Mouse (Mus musculus) limb, embryonic 14.5 days (tissue): ENCODE results near the gene Dock3. TPM values are rescaled to one million over a fixed set of nuclear protein-coding genes. Genes with fewer than 3 reads are reported as not detected.

Experiments
- ATAC-seq: fragments of 200-750 bp; cut with Nextera tagmentation; 2 replicates; pipeline ENCODE4 v1.8.0; 2017; ENCODE audit warnings: low read depth, moderate number of reproducible peaks, moderate TSS enrichment; ENCODE audit not compliant: low FRiP score
- DNase-seq: peaks from one replicate; pipeline ENCODE4 v3.0.0-alpha.2; 2015; ENCODE audit warnings: low spot score
- H3K27ac ChIP-seq: fragments of 300-500 bp; sonication (generic); replicated peaks from 2 replicates; pipeline ENCODE4 v1.5.1; 2014; ENCODE audit warnings: low read depth, mild to moderate bottlenecking, low read length, moderate library complexity, mixed read lengths
- H3K27me3 ChIP-seq: fragments of 300-500 bp; sonication (generic); 2 replicates; pipeline ENCODE4 v1.6.1; 2014; ENCODE audit warnings: low read length, mixed read lengths; ENCODE audit not compliant: control insufficient read depth, insufficient read depth
- H3K36me3 ChIP-seq: fragments of 300-500 bp; sonication (generic); 2 replicates; pipeline ENCODE4 v1.6.1; 2014; ENCODE audit warnings: mild to moderate bottlenecking, low read length, moderate library complexity, mixed read lengths; ENCODE audit not compliant: control insufficient read depth, insufficient read depth
- H3K4me1 ChIP-seq: fragments of 300-500 bp; sonication (generic); 2 replicates; pipeline ENCODE4 v1.6.1; 2014; ENCODE audit warnings: antibody characterized with exemption, low read length, mixed read lengths; ENCODE audit not compliant: control insufficient read depth, insufficient read depth
- H3K4me2 ChIP-seq: fragments of 300-500 bp; sonication (generic); replicated peaks from 2 replicates; pipeline ENCODE4 v1.6.1; 2014; ENCODE audit warnings: low read depth, mild to moderate bottlenecking, low read length, moderate library complexity; ENCODE audit not compliant: severe bottlenecking
- H3K4me3 ChIP-seq: fragments of 300-500 bp; sonication (generic); replicated peaks from 2 replicates; pipeline ENCODE4 v1.5.1; 2014; ENCODE audit warnings: low read length
- H3K9ac ChIP-seq: fragments of 300-500 bp; sonication (generic); 2 replicates; pipeline ENCODE4 v1.6.1; 2014; ENCODE audit warnings: mild to moderate bottlenecking, low read depth, low read length, moderate library complexity; ENCODE audit not compliant: severe bottlenecking
- H3K9me3 ChIP-seq: fragments of 300-500 bp; sonication (generic); 2 replicates; pipeline ENCODE4 v1.6.1; 2016; ENCODE audit warnings: low read length; ENCODE audit not compliant: control insufficient read depth
- POLR2A ChIP-seq: fragments of 200-500 bp; IDR thresholded peaks from 2 replicates; pipeline ENCODE4 v1.8.0; 2012; ENCODE audit warnings: inconsistent platforms, mild to moderate bottlenecking, moderate library complexity, borderline replicate concordance; ENCODE audit not compliant: insufficient read depth, insufficient read length; ENCODE audit errors: extremely low read depth
- WGBS: fragments of 180-500 bp; shearing (Covaris S2); extraction: QIAGEN DNeasy Blood & Tissue Kit; methylation state at CpG from one replicate; pipeline ENCODE4 v1.1.7; 2014; 5-methylcytosine and 5-hydroxymethylcytosine counted together
- polyA plus RNA-seq, 2 experiments: library from polyadenylated mRNA; depleted of rRNA in 1 of 2; stranded (reverse) in 1 of 2; unstranded in 1 of 2; fragments of >200 nt; fragmentation: Nextera tagmentation in 1 of 2; extraction: Ambion mirVana in 1 of 2; gene quantifications; 2 replicates each; pipeline versions ENCODE4 v1.2.1 to v1.2.3; 2012 to 2014

Gene Dock3
- polyA plus RNA-seq, 2 experiments: 1.2 to 1.3 TPM

- H3K27ac ChIP-seq: no peak overlapping the region
- no peak overlapping the region for H3K4me2 ChIP-seq
- H3K9me3 ChIP-seq: no peaks in the 10 kb centered on the region
- no peak for DNase-seq
- no peak for ATAC-seq
- no peaks in the 10 kb centered on the region for H3K27me3 ChIP-seq
- no peak for TF ChIP-seq POLR2A
- H3K9ac ChIP-seq: no peak overlapping the region
- H3K4me3 ChIP-seq: no peak overlapping the region
- H3K4me1 ChIP-seq: no peaks in the 10 kb centered on the region
- 27% methylated on average over 3 of the region's 3 CpGs for WGBS
- H3K36me3 ChIP-seq: no peaks in the 10 kb centered on the region
Observed at GRCm38 (mm10) chr9:107255596-107255995, 23.9 kb upstream of the Dock3 start.

- Histone ChIP-seq H3K27me3 (no peaks in the 10 kb centered on the region), H3K4me2 (no peak overlapping the region), H3K4me1 (no peaks in the 10 kb centered on the region), H3K9ac (no peak overlapping the region), H3K27ac (no peak overlapping the region), H3K9me3 (no peaks in the 10 kb centered on the region), H3K4me3 (no peak overlapping the region), H3K36me3 (no peaks in the 10 kb centered on the region)
- ATAC-seq: no peak
- WGBS: 85% methylated on average over 3 of the region's 3 CpGs
- no peak for DNase-seq
- TF ChIP-seq POLR2A: no peak
Observed at GRCm38 (mm10) chr9:107254925-107255324, 23.2 kb upstream of the Dock3 start.

GRCm38 (mm10) chr9:107254476-107254875 lies 22.8 kb upstream of the Dock3 start:
- Histone ChIP-seq H3K9me3 (no peaks in the 10 kb centered on the region), H3K9ac (no peak overlapping the region), H3K36me3 (no peaks in the 10 kb centered on the region), H3K27me3 (no peaks in the 10 kb centered on the region), H3K4me2 (no peak overlapping the region), H3K4me1 (no peaks in the 10 kb centered on the region), H3K4me3 (no peak overlapping the region), H3K27ac (no peak overlapping the region)
- ATAC-seq (no peak), DNase-seq (no peak)
- no peak for TF ChIP-seq POLR2A
- 74% methylated on average over 12 of the region's 12 CpGs for WGBS

DNA sequence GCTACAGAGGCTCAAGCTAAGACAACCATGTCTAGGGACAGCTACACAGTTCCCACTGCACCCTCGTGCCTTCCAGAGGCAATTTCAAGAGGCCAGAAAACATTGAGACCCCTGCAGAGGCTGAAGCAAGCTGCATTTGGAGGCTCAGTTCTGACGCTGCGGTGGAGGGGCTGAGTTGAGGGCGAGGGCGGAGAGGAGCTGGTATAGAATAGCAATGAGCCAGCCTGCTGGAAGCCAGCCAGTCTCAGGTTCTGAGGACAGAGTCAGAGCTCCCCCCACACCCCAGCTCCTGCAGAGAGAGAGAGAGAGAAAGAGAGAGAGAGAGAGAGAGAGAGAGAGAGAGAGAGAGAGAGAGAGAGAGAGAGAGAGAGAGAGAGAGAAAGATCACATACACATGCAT lies 20.5 kb upstream of the Dock3 start:
- H3K4me1 ChIP-seq: no peaks in the 10 kb centered on the region
- no peak for TF ChIP-seq POLR2A
- H3K9ac ChIP-seq: no peak overlapping the region
- no peaks in the 10 kb centered on the region for H3K9me3 ChIP-seq
- WGBS: 17% methylated on average over 5 of the region's 5 CpGs
- H3K4me3 ChIP-seq: no peak overlapping the region
- H3K27ac ChIP-seq: no peak overlapping the region
- H3K4me2 ChIP-seq: no peak overlapping the region
- no peaks in the 10 kb centered on the region for H3K36me3 ChIP-seq
- no peak for ATAC-seq
- DNase-seq: no peak
- no peaks in the 10 kb centered on the region for H3K27me3 ChIP-seq

DNA sequence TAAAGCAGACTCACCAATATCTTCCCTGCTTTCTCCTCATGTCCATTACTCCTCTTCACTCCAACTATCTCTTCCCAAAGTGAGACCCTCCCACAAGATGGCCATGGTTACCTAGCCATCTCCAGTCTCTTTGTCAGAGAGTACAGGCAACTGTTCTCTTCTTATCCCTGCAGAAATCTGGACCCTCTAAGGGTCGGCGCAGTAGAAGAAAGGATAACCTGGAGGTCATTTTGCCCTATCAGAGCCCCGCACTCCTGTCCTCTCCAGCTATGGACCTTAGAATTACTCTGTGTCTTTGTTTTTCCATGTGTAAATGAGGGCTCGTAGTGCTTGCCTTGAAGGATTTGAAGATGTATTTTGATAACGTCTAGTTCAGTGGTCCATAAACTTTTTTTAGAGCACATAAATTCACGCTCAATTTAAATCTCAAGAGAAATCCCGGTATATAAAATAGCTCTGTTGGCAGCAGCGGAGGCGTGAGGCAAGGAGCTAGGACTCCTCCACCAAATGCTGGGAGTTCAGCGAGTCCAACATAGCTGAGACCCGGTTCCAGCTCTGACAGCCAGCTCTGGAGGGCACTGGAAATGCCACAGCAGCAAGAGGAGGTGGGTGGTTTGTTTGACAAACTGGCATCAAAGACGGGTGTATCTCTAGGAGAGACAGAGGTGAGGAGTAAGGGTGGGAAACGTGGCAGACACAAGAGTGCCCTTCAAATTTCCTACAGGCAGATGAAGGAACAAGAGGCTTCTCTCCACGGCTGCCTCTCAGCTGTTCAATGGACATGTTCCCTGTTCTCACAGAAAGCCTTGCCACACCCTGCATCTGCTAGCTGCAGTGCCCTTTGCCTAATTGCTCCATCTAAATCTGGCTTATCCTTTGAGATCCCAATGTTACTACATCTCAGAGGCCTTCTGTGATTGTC lies 19.0 kb upstream of the Dock3 start:
- TF ChIP-seq POLR2A: no peak
- WGBS: 68% methylated on average over 14 of the region's 14 CpGs

More for the DNA sequence above, 19.0 kb upstream of the Dock3 start:
- Histone ChIP-seq H3K4me2 (no peak overlapping the region), H3K27me3 (no peaks in the 10 kb centered on the region), H3K27ac (no peak overlapping the region), H3K4me1 (no peaks in the 10 kb centered on the region), H3K4me3 (no peak overlapping the region), H3K9me3 (no peaks in the 10 kb centered on the region), H3K9ac (no peak overlapping the region), H3K36me3 (no peaks in the 10 kb centered on the region)
- ATAC-seq: no peak
- no peak for DNase-seq
